Mouse (Mus musculus) cerebellum, adult 18-20 months (tissue): ENCODE data around the gene Gm8356.
"Not testable (repeated sequence)": the region's sequence is repeated elsewhere in the genome, so short reads cannot be mapped to it uniquely, and the experiment has no call there.

Source experiments
- DNase-seq, 2 experiments: peaks; one replicate each; pipeline ENCODE4 v3.0.0; 2021

Gm8356 gene

GRCm38 (mm10) chr14:6537190-6537589, at the start of gene Gm8356:
TSS of gene Gm8356 (minus strand) at chr14:6537290.
- DNase-seq, result not testable (repeated sequence)

- DNase-seq, result not testable (repeated sequence)
These were observed 50.8 kb downstream of the Gm8356 start for GRCm38 (mm10) chr14:6486331-6486730.

GRCm38 (mm10) chr14:6485541-6485940, 51.5 kb downstream of the Gm8356 start:
- DNase-seq, result not testable (repeated sequence)

- DNase-seq, result not testable (repeated sequence)
These were observed 55.0 kb downstream of the Gm8356 start for GRCm38 (mm10) chr14:6482126-6482525.
